Mouse (Mus musculus) liver, adult 2 months (tissue): ENCODE measurements at regions not wholly inside any gene's neighbourhood (a gene's known extent, or its start where the extent isn't known, plus 50 kb on each side); places are given as distances from the start of the nearest gene placed in this dataset.

ENCODE experiments used
- CTCF ChIP-seq: fragments of 200-500 bp; IDR thresholded peaks from 2 replicates; pipeline ENCODE4 v1.5.1; 2011; ENCODE audit warnings: low read depth, low read length, control low read depth
- POLR2A ChIP-seq: fragments of 200-500 bp; IDR thresholded peaks from 2 replicates; pipeline ENCODE4 v1.6.1; 2011; ENCODE audit warnings: low read length, control low read depth; ENCODE audit not compliant: insufficient read depth; ENCODE audit errors: extremely low read depth

DNA sequence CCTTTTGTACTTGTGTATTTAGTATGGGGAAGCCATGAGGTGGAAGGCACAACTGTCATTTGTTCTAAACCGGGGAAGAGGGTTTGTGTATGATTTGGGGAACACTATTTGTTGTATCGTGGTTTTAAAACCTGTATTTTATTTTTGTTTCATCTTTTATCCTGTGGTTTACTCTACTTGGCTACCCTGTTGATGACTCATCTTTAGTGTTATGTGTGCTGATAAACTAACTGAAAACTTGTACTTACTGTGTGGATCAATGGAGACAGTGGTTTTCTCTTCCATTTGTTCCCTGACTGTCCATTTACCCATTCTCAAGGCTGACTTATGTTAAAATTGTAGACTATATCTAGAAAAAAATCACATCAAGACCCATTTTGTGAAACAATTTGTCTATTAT lies 512.8 kb downstream of the Serpinb8 start:
- TF ChIP-seq CTCF (no peak), POLR2A (no peak)
